Mouse (Mus musculus): ENCODE data around the gene Reln.

DNA sequence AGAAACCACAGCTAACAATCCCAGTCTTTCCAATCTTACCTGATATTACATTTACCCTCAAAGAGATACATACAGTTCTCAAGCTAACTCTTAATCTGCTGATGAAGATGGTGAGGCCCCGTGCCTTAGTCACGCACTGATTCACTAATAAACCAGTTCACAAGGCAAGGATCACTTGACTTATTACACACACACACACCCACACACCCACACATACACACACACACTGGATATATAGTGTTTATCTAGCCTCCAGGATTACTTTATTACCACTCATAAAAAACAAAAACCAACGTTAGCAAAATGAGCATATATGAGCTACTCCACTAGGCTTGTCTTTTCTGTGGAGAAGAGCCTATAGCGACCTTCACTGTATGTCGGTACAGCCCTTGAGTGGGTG is 408.4 kb downstream of the Reln start:
- TF ChIP-seq USF1 (IDR thresholded peaks at IDR 0.05; ENCODE audit: low read depth) (no peak), SRF (IDR thresholded peaks at IDR 0.05; ENCODE audit: control insufficient read depth, insufficient read length, low read depth) (no peak), POLR2A (IDR thresholded peaks at IDR 0.05; ENCODE audit: insufficient read length, low read depth) (no peak), POLR2AphosphoS2 (IDR thresholded peaks at IDR 0.05; ENCODE audit: insufficient read length, low read depth) (no peak), TCF12 (IDR thresholded peaks at IDR 0.05; ENCODE audit: insufficient read depth, poor library complexity, severe bottlenecking) (no peak), MYOD1 (IDR thresholded peaks at IDR 0.05; ENCODE audit: control insufficient read depth in 1 of 3, insufficient read length in 2 of 3, low read depth in 2 of 3) (no peak), MAX (IDR thresholded peaks at IDR 0.05; ENCODE audit: low read depth) (no peak), MYOG (IDR thresholded peaks at IDR 0.05; ENCODE audit: control insufficient read depth in 1 of 3, insufficient read depth in 1 of 3, insufficient read length in 2 of 3, low read depth in 2 of 3) (no peak), TCF3 (IDR thresholded peaks at IDR 0.05; ENCODE audit: insufficient read length, low read depth) (no peak), E2F4 (IDR thresholded peaks at IDR 0.05; ENCODE audit: insufficient read depth) (no peak)
